In the genomic region with DNA sequence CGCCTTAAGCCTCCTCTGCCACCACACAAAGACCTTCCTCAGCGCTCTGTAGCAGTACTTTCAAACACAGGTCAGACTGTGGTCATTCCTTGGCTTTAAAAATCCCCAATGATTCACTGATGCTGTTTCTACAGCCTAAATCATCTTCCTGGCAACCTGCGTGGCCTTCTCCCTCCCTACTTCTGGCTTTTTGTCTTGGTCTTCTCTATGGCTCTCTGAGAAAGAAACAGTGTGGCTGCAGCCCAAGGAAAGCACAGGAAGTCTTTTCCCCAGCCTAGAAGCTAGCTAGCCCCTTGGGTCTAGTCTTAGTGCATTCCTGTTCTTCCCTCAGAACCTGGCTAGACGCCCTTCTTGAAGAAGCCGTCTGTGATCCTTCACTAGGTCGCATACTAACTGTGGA, we compare ENCODE assay signal across 21 mouse cellular contexts.
DNase-seq lines count a peak whose midpoint lies in the region; ATAC-seq and TF ChIP-seq lines count a peak whose summit lies in the region.
"Had no signal": no experiment of that assay in that cellular context is flagged by ENCODE, and none has a peak within 500 bp of the region (broad histone marks: within the 10 kb centered on the region; RNA-seq: fewer than 3 reads in every experiment).

No protein-coding gene starts in this region.

- H3K27ac ChIP-seq in testis, adult 2 months (ENCODE audit: control insufficient read depth, insufficient read depth, low read depth, low read length), result peak overlapping the region; percentile 21; the same call in 1 of the 2 replicates
- peak overlapping the region; percentile 53 for H3K27ac ChIP-seq in olfactory bulb, adult 2 months (ENCODE audit: insufficient read depth, low read depth, low read length)
- H3K27ac ChIP-seq: forebrain, embryonic 10.5 days; forebrain, embryonic 13.5 days; heart, adult 2 months; hindbrain, embryonic 12.5 days; hindbrain, embryonic 15.5 days; intestine, embryonic 15.5 days had no signal

- 74% methylated on average over 6 of the region's 6 CpGs for WGBS in olfactory bulb, adult 2 months
- 64% methylated on average over 6 of the region's 6 CpGs for WGBS in lung, adult 2 months

- no peak overlapping the region for H3K4me3 ChIP-seq in testis, adult 2 months (ENCODE audit: control insufficient read depth, low read depth, low read length)
- no peak overlapping the region for H3K4me3 ChIP-seq in olfactory bulb, adult 2 months (ENCODE audit: insufficient read depth, low read depth, low read length)
- no peak overlapping the region for H3K4me3 ChIP-seq in lung, adult 2 months (replicated peaks; ENCODE audit: extremely low read depth, low read depth, low read length)
- H3K4me3 ChIP-seq: forebrain, embryonic 10.5 days; forebrain, embryonic 13.5 days; heart, adult 2 months; hindbrain, embryonic 12.5 days; hindbrain, embryonic 15.5 days; intestine, embryonic 15.5 days had no signal

- no peak for TF ChIP-seq CTCF in testis, adult 2 months (IDR thresholded peaks at IDR 0.05; ENCODE audit: control insufficient read depth, insufficient read depth, insufficient replicate concordance, low read depth, low read length)
- no peak for TF ChIP-seq CTCF in olfactory bulb, adult 2 months (IDR thresholded peaks at IDR 0.05; ENCODE audit: insufficient read depth, low read depth, low read length)
- TF ChIP-seq CTCF in lung, adult 2 months (IDR thresholded peaks at IDR 0.05; ENCODE audit: insufficient read depth, low read length), result no peak

- DNase-seq in frontal cortex, adult 2 months (ENCODE audit: extremely low spot score in 1 of 2, low spot score in 1 of 2), result no peak
- peak; percentile 79 for DNase-seq in heart, adult 11 months
- DNase-seq in heart, adult 9 months (ENCODE audit: low spot score in 2 of 2), result no peak
- DNase-seq in testis, postnatal 10 days (ENCODE audit: low spot score), result no peak
- DNase-seq in lung, adult 2 months, result no peak
- DNase-seq: adrenal gland, adult 8-10 months; adrenal gland, postnatal 25 days; cerebellum, adult 18-20 months; cerebellum, adult 9-10 months; cerebellum, postnatal 14 days had no signal

- ATAC-seq in frontal cortex, adult (ENCODE audit: low TSS enrichment), result 0 out of 2 replicates have a peak, but pooled peaks have one; percentile 12
- ATAC-seq: activated CD4-positive, CD25-positive, alpha-beta regulatory T cell, adult 4 months; forebrain, embryonic 13.5 days; forebrain, embryonic 16.5 days; intestine, embryonic 15.5 days had no signal

- no peaks in the 10 kb centered on the region for H3K27me3 ChIP-seq in testis, adult 2 months (ENCODE audit: control insufficient read depth, insufficient read depth, low read length)
- H3K27me3 ChIP-seq: forebrain, embryonic 13.5 days; hindbrain, embryonic 12.5 days; hindbrain, embryonic 15.5 days; intestine, embryonic 15.5 days had no signal

- H3K4me1 ChIP-seq in testis, adult 2 months (ENCODE audit: control insufficient read depth, insufficient read depth, low read length), result no peaks in the 10 kb centered on the region
- peaks cover 10% of the 10 kb centered on the region; the same call in 1 of the 2 replicates for H3K4me1 ChIP-seq in olfactory bulb, adult 2 months (ENCODE audit: control insufficient read depth, insufficient read depth, low read length)
- H3K4me1 ChIP-seq in lung, adult 2 months (ENCODE audit: control insufficient read depth, insufficient read depth, low read length), result no peaks in the 10 kb centered on the region
- H3K4me1 ChIP-seq: forebrain, embryonic 10.5 days; forebrain, embryonic 13.5 days; hindbrain, embryonic 12.5 days; hindbrain, embryonic 15.5 days; intestine, embryonic 15.5 days had no signal

- H3K36me3 ChIP-seq in testis, adult 2 months (ENCODE audit: control insufficient read depth, insufficient read depth, low read length), result no peaks in the 10 kb centered on the region
- H3K36me3 ChIP-seq: forebrain, embryonic 10.5 days; hindbrain, embryonic 12.5 days; hindbrain, embryonic 15.5 days; intestine, embryonic 15.5 days had no signal

- no peak for TF ChIP-seq POLR2A in testis, adult 2 months (IDR thresholded peaks at IDR 0.05; ENCODE audit: control insufficient read depth, low read depth, low read length)
- no peak for TF ChIP-seq POLR2A in olfactory bulb, adult 2 months (IDR thresholded peaks at IDR 0.05; ENCODE audit: insufficient read depth, low read depth, low read length)
- no peak for TF ChIP-seq POLR2A in lung, adult 2 months (IDR thresholded peaks at IDR 0.05; ENCODE audit: borderline replicate concordance, extremely low read depth, low read depth, low read length)
